Mouse (Mus musculus): ENCODE results near the gene Pdzd2. TPM values are rescaled to one million over a fixed set of nuclear protein-coding genes. Genes with fewer than 3 reads are reported as not detected.

Pdzd2 gene
- total RNA-seq, 2 experiments from 2014 or later: 31.5 to 34.4 TPM

DNA sequence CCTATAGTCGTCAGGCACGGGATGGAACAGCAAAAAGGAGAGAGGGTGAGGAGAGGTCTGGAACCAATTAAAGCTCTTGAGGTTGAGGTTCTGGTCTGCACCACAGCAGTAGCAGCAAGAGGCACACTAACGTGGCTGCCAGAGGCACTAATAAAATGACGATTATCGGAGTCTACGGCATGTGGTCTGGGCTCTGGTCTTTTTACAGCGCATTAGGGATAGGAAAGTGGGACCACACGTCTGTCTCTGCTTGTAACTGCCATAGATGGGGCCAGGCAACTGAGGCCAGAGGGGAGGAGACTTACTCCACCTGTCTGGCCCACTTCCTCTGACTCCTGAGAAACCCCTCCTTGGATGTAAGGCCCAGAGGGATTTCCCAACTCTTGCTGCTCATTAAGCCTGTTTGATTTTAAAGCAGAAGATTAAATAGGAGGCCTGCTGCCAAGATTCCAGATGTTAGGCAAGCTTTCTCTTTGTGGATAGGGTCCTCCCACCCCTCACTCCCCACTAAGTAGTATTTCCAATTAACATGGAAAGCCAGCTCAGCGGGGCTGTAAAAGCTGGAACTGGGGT, 224.4 kb downstream of the Pdzd2 start:
- intact Hi-C loops (cut with DNase I; ENCODE audit: low total_unique reads): no loop called here
- no peak for DNase-seq

DNA sequence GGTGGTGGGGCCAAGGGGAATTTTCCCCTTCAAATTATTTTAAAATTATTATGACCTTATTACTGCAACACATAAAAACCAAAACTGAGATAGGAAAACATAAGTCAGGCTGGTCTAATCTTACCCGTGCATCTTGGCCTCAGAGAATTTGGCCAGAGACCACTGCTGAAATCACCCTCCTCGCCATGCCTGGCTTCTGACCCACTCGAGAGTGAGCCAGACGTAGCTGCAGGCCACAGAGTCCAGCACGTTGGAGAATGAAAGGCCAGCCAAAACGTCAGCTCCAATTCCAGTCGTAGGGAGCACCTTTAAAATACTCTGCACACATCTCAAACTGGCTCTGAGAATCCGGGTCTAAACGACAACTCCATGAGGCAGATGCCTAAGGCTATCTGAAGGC, 226.2 kb downstream of the Pdzd2 start:
- peak; percentile 64 for DNase-seq
- intact Hi-C loops (cut with DNase I; ENCODE audit: low total_unique reads): no loop called here

DNA sequence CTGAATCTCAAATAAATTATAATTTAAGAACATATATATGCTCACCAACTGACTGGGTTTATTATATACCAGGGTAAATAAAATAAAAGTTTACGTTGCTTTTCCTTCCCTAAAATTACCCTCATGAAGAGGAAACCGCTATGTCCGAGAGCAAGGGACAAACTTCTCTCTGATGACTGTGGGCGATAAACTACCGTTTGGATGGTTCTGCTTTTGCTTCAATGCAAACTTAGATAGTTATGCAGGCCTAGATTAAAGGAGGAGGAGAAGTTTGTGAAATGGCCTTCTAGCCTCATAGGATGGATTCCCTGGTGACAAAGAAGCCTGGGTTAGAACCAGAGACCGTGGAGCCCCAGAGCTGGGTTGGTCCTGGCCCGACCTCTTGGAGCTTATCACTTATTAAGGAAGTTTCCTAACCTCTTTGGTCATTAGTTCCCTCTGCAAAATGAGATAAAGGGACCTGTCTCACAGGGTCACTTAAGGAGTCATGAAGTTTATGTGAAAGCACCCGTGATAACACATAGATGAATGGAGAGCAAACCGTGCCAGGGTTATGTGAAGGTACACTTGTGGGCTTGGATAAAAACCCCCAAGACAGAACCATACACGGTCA, 230.9 kb downstream of the Pdzd2 start:
- no peak for DNase-seq
- intact Hi-C loops (cut with DNase I; ENCODE audit: low total_unique reads): no loop called here

DNA sequence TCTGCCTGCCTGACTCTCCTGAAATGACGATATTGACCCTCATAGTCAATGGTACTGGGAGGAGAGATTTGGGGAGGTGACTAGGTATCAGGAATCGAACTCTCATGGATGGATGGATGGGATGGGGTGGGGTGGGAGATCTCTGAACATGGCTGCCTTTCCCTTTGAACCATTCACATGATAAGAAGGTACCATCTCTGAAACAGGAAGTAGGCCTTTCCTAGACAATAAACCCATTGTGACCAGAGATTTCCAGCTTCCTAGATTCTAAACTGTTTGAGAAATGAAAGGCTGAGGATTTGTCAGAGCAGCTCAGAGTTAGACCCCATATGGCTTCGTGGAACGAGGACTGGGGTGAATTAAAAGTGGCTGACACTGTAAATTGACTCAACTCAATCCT, 232.2 kb downstream of the Pdzd2 start:
- intact Hi-C loops (cut with DNase I; ENCODE audit: low total_unique reads): no loop called here

DNA sequence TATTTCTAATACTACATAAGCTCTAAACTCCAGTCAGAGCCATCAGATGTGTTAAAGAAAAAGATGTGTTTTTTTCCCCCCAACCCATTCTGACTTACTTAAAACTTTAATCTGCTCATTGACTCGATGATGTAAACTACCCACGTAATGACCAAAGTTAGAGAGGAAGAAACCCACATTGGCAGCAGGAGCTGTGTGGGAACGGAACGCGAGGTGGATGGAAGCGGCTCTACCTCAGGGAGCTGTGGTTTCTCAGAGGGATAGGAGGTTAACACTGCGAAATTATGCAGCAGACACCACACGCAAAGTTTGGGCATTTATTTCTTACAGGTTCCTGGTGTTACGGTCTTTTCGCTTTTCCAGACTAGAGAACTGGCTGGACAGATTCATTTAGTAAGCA, 233.2 kb downstream of the Pdzd2 start:
- no peak for DNase-seq
- intact Hi-C loops (cut with DNase I; ENCODE audit: low total_unique reads): no loop called here

More for the DNA sequence above, 232.2 kb downstream of the Pdzd2 start:
- DNase-seq: no peak

DNA sequence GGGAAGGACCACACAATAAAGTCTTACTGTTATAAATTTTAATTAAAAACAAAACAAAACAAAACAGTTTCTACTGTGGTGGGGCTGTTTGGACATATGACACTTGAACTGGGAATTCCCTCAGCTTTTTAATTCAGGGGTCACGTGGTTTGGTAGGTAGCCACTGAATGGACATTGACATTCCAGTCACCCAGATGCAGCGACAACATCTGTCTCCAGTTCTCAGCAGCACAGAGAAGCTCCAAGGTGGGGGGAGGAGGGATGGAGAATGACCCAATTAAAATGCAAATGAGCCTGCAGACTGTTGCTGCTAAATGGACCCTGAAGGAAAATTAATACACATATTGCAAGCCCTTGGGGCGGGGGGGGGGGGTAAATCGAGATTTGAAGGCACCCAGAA, 233.6 kb downstream of the Pdzd2 start:
- no peak for DNase-seq
- intact Hi-C loops (cut with DNase I; ENCODE audit: low total_unique reads): no loop called here

DNA sequence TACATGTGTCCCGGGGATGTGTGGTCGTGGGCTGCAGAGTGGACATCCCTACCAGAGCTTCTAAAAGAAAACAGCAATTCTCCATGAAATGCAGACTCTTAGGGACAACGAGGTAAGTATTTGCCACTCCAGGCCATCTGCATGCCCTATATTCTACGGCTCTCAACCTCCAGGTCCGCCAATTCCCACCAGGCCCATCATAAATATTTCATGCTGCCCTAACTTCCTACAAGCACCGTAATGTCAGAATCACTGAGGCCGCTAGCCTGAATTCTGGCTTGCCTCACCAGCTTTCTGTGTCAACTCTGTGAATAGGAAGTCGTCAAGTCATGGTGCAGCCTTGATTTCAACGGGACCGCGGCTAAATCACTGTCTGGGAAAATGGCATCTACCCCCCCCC, 234.2 kb downstream of the Pdzd2 start:
- intact Hi-C loops (cut with DNase I; ENCODE audit: low total_unique reads): no loop called here
- DNase-seq: no peak

DNA sequence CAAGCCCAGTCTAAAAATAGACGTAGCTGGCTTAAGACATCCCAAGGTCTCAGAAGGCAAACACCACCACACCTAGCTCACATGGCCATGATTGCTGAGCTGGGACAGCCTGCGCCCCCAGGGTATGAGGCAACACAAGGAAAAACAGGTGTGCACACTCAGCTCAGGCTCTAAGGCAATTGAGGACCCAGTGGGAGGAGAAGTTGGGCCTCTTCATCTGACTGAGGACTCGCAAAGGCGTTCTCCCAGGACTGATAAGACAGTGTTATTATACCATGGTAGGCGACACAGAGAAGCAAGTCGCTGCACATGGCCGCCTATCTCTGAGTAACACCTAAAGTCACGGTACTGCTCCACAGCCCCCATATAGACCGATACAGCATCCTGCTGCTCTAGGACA, 235.8 kb downstream of the Pdzd2 start:
- intact Hi-C loops (cut with DNase I; ENCODE audit: low total_unique reads): no loop called here
- no peak for DNase-seq

DNA sequence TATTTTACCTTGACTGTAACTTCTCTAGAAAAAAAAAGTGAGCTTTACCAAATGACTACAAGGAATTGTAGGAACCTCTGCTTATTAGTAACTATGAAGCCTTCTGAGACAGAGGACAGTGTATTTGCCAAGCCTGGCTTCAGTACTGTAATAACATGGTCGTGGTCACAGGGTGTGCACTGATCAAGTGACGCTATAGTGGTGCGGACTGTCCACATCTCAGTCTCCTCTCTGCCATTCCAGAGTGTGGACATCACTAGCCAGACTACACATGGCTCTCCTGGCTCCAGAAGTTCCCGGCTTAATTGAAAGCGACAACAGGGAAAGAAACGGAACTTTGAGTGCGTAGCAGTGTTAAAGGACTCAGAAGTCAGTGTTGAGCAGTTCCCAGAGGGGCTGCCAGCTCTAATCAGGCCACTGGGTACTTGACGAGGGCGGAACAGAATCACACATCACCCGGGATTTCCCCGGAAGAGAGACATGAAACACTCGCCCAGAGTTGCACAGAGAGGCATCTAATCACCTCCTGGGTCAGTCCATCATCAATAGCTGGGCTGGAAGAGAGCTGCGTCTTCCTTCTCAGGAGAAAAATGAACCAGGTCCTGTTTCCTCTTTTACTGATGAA, 237.7 kb downstream of the Pdzd2 start:
- DNase-seq: no peak
- intact Hi-C loops (cut with DNase I; ENCODE audit: low total_unique reads): no loop called here

DNA sequence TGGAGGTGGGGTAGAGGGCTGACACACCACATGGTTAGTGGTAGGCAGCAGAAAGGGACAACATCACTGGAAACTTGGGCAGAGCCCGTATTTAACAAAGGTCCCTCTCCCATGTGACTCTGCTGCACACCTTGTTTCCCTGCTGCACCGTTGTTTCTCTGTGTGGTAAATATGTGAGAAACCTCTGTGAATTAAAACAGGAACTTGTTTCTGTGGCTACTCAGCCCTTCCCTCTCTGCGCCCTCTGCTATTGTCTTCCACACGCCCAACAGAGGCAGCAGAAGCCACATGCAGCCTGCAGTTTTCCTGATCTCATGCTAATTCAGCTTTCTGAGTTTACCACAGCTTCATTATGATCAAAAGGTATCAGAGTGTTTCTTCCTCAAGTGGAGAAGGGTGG, 239.1 kb downstream of the Pdzd2 start:
- no peak for DNase-seq
- intact Hi-C loops (cut with DNase I; ENCODE audit: low total_unique reads): no loop called here

DNA sequence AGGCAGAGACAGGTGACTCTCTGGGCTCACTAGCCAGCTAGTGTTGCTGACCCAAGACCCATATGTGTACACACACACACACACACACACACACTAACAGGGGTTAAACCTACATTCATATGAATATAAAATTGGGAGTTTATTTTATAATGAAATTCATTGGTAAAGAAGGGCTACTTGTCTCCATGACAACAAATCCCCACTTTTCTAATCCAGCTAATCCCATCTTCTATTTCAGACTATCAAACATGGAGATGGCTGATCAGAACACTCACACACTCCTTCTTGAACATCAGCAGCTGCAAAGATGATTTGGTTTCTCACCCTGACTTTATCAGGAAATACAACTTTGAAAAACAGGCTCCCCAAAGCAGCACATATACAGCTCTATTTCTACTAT, 245.6 kb downstream of the Pdzd2 start:
- intact Hi-C loops (cut with DNase I; ENCODE audit: low total_unique reads): no loop called here
- DNase-seq: no peak

DNA sequence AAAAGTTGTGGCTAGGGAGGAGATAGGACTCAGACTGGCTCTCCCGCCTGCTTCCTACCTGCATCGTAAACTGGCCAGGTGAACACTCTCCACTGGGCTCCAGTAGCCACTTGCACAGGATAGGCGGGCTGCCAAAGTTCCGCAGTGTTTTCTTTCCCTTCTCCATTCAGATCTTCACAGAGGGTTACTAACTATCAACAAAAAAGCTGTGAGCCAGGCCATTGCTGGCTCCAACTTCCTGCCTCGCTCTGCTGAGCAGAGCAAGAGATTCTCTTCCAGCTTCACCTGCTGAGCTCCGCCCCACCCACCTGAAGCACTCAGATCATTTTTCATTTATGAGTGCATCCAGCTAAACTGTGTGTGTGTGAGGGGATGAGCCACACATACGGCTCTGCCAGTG, 246.5 kb downstream of the Pdzd2 start:
- intact Hi-C loops (cut with DNase I; ENCODE audit: low total_unique reads): no loop called here
- DNase-seq: peak; percentile 16

DNA sequence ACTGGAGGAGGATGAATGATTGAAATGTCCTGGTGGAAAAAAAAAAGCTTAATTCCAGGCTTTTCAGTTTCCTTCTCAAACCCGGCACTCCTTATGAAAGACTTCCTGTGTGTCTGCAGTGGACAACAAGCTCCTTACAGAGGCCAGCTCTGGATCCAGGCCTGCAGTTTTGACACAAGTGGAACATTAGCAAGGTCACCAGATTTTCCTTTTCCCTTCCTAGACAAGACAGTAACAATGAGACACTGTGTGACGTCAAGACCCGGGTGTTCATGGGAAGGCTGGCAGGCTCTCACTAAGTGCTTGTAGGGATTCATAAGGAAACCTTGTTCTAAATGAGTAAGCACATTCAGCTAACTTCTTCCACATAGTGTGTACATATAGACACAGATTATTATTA, 248.8 kb downstream of the Pdzd2 start:
- intact Hi-C loops (cut with DNase I; ENCODE audit: low total_unique reads): no loop called here
- peak; percentile 35 for DNase-seq

DNA sequence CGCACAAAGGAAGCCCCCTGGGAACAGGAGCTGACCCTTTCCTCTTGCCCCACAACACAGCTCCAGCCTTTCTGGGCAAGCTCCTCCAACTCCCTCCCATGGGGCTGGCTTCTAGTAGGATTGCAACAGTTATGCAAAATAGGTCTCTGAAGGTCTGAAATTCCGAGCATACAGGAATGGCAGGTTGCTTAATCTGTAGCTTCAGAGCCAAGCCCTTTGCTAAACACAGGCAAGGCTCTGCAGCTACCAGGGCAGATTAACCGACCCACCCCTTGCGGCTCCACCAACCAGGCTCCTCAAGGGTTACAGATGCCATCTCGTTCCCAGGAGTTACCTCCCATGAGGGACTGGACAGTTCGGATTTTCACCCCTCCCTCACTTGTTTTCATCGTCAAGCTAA, 249.2 kb downstream of the Pdzd2 start:
- intact Hi-C loops (cut with DNase I; ENCODE audit: low total_unique reads): no loop called here
- peak; percentile 46 for DNase-seq

DNA sequence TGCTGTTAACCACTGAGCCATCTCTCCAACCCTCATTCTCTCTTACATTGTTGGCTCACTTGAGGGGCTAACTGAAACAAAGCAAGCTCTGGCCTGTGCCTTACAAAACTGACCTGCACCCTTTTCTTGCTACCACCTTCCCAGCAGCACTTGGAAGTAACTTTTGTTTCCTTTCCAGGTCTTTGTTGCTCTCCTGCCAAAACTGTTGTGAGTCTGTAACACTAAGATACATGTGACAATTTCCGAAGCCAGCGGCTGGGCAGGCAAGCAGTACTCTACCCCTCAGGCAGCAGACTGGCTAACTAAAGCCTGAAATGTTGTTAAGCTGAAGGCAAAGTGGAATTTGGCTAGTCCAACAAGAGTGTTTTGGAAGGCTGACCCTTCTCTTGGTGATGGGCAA, 251.4 kb downstream of the Pdzd2 start:
- intact Hi-C loops (cut with DNase I; ENCODE audit: low total_unique reads): no loop called here
- DNase-seq: no peak

DNA sequence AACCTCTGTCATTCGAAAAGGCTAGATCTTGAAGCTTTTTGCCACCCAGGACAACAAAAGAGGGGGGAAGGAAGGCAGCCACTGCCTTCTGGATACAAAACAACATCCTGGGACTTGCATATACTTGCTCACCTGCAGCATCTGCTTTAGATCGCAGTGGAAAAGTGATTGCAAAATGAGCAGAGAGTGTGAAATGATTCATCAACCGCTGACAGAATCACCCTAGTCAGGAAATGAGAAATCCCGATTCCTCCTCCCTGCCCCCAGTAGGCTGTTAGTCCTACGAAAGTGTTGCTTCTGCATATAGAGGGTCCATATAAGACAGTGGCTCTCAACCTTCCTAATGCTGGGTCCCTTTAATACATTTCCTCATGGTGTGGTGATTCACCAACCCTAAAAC, 258.5 kb downstream of the Pdzd2 start:
- DNase-seq: no peak
- intact Hi-C loops (cut with DNase I; ENCODE audit: low total_unique reads): no loop called here

DNA sequence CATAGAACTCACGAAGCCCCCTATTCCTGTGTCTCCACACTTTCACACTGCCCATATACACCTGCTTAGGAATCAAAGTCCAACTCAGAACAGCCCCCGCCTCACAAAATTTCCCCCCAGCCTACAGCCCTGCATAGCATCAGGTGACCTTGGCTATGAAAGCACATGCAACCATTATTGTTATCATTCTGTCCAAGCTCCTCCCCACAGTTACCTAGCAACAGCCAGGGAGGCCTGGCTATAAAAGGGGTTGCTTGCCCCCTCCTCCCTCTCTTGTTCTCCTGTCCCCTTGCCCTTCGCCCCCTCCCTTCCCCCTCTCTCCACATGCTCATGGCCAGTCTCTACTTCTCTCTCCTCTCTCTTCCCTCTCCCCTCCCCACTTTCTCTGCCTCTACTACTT, 259.4 kb downstream of the Pdzd2 start:
- DNase-seq: no peak

DNA sequence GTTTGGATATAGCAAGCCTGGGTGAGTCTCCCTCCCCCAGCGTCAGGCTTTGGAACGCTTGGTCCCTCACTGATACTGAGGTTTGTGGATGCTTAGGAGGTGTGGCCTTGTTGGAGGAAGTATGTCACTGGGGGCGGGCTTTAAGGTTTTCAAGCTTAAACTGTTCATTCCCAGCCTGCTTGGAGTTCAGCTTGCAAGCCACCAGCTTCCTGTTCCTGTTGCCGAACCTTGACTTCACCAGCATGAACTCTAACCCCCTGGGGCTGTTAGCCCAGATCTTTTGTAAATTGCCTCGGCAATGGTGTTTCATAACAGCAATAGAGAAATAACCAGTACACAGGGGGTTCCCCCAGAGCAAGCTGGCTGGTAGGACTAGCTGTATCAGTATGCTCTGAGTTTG, 260.4 kb downstream of the Pdzd2 start:
- intact Hi-C loops (cut with DNase I; ENCODE audit: low total_unique reads): no loop called here
- no peak for DNase-seq

More for the DNA sequence above, 259.4 kb downstream of the Pdzd2 start:
- intact Hi-C loops (cut with DNase I; ENCODE audit: low total_unique reads): no loop called here

DNA sequence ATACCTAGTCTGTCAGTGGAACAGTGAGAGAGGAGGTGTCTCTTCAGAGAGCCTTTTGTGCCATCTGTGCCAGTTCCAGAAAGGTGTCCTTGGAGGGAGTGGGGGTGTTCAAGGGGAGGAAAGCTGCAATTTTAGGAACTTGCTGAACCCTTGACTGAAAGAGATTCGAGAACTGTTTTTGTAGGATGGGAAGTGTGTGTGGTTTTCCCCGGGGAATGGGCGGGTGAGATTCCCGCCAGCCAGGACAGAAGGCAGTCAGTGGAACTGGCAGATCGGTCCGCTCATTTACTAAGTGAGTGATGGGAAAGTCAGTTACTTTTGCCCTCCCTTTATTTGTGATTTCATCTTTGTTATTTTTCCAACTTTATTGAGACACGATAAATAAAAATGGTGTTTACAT, 266.1 kb downstream of the Pdzd2 start:
- intact Hi-C loops (cut with DNase I; ENCODE audit: low total_unique reads): no loop called here
- no peak for DNase-seq

DNA sequence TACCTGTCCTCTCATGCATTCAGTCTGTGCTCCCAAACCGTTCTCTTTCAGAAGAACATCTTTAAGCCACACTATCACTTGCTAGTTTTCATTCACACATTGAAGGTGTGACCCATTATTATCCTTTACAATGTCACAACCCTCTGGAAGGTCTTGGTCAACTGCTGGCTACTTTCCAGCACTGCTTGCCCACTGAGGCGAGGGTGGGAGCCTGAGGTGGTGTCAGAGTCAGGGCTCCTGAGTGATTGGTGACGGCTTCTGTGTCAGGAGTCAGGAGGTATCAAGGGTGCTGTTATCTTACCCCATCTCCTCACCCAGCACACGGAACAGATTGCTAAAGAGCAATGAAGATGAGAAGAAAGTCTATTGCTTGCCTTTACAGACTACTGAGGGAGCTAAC, 267.1 kb downstream of the Pdzd2 start:
- no peak for DNase-seq
- intact Hi-C loops (cut with DNase I; ENCODE audit: low total_unique reads): no loop called here

All from gastrocnemius, postnatal 14 days (tissue).